Mouse (Mus musculus) adrenal gland, postnatal 10 days (tissue): Measurements from ENCODE around the gene Vps35l. TPM values are rescaled to one million over a fixed set of nuclear protein-coding genes. Genes with fewer than 3 reads are reported as not detected.

Experiments
- DNase-seq: peaks from one replicate; pipeline ENCODE4 v3.0.0; 2021; ENCODE audit warnings: mixed read lengths
- total RNA-seq, 2 experiments: library from RNA; stranded (reverse); gene quantifications; 2 replicates each; pipeline ENCODE4 v1.2.3; 2021

The Vps35l gene
- total RNA-seq, 2 experiments from 2014 or later, result 54.0 to 61.7 TPM

DNA sequence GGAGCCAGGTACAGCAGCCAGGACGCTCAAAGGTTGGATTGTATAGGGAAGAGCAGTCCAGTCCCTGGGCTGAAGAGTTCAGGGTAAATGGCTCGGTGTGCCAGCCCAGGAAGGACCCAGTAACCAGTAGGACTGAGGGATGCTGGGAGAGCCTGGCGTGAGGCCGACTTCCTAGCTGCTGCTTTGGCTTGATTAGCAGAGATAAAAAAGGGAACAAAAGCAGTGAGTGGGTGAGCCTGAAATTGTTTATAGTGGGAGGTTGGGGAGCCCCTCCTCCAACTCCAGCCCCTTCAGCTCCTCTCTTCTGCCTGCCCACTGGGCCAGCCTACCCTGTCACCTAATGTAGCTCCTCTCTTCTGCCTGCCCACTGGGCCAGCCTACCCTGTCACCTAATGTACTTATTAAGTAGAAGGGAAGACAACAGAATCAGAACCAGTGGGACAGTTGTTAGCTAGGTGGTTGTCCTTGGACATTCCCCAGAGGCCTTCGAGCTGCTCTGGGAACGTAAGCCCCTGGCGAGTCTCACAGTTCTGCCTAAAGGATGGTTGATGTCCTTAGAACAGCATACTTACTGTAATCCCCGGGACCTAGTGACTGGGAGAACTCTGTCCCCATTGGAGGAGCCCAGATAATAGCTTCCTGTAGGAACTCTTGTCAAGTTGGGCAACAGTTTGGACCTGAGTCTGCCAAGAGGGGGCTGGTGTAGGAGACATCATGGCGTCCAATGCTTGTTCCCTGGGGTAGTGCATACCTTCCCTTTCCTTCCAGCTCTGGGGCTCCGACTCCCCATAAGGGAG is 37.8 kb downstream of the Vps35l start:
- peak; percentile 51 for DNase-seq

DNA sequence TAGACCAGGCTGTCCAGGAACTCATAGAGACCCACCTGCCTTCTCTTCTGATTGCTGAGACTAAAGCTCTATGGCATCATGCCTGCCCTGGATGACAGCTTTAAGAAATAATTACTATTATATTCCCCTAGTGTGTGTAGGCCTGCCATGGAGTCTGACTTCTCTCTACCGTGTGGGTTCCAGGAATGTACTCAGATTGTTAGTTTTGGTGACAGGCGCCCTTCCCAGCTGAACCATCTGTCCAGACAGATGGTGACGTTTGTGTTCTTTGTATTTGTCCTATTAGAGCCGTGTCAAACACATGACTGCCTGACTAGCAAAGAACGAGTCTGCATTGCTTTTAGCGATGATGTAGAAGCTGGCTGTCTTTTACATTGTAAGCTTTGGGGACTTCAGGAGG is 38.5 kb downstream of the Vps35l start:
- DNase-seq, result no peak

DNA sequence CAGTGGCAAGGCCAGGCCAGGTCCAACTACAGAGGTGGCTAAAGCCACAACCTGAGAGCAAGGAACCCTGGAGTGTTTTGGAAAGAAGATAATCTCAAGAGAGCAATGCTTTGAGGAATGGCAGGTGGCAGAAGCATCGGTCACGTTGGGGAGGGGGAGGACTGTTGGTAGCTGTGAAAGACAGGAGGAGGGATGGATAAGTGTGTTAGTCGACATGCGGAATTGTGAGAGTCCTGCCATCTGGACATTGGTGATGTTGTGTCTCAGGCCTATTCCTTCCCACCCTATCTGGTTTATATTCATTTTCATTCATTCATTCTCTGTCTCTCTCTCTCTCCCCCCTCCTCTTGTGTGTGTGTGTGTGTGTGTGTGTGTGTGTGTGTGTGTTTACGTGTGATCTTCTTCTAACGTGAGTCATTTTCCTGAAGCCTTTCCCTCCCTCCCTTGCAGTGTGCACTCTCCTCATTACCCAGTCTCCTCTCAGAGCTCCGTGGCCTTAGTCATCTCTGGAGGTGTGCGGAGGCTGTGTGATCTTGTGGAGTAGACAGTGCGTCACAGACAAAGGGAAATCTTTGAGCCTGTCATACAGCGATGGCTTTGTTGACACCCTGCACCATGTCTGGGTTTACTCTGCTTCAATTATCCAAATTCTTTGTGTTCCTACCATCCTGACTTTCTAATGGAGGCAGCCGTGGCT is 43.4 kb downstream of the Vps35l start:
- no peak for DNase-seq

DNA sequence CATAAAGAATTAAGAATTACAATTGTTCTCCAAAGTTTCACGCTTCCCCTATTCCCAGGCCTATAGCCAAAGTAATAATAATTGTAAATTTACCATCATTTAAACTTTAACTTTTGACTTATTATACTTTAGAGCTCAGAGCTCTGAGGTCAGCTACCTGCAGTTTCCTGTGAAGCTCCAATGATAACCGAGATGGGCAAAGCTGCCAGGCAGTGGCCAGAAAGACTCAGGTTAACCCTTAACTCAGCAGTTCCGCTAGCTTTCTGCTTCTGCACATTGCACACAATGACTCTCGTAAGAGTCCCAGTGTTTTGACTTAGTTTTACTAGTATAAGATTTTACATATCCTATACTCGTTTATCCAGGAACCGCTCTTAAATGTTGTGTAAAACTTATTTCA is 46.1 kb downstream of the Vps35l start:
- DNase-seq, result no peak

DNA sequence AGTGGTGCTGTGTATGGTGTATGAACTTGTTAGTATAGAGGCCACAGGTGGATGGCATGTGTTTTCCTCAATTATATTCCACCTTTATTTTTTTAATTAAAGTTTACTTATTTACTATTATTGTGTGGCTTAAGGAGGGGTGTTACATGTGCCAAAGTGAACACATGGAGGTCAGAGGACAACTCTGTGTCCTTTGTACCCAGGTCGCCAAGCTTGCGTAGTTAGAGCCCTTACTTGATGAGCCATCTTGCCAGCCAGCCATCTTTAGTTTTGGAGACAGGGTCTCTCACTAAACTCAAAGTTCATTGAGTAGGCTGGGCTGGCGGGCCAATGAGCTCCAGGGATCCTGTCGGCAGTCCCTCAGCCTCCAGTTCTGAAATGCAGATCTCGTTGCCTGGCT is 47.3 kb downstream of the Vps35l start:
- no peak for DNase-seq

DNA sequence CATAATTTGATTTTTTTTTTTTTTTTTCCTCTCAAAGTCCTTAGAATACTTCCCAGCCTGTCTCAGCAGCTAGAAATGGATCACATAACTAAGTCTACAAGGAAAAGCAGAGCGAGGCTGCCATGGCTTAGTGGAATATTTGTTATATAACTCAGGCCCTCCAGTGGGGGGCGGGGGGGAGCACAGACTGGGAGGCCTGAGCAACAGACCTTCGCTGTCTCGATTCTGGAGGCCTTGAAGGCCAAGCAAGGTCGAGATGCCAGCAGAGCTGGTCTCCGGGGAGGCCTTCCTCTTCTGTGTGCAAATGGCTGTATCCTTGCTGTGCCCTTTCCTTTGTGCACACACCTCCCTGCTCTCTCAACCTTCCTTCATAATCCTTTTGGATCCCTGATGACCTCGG is 48.5 kb downstream of the Vps35l start:
- DNase-seq, result peak; percentile 63

DNA sequence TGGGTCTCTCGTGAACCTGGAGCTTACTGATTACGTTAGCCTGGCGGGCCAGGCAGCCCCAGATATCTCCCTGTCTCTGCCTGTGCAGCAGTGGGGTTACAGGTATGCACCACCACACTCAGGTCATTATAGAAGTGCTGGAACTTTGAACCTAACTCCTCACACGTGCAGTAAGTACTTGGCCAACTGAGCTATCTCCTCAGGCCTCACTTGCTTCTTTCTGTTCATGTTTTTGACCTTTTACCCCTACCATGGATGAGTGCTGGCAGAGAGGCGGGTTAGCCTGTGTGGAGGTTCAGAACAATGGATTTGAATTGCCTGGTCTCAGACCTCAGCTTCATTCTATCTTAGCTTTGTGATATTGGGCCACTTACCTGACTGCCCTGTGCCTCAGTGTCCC is 50.3 kb downstream of the Vps35l start:
- no peak for DNase-seq

DNA sequence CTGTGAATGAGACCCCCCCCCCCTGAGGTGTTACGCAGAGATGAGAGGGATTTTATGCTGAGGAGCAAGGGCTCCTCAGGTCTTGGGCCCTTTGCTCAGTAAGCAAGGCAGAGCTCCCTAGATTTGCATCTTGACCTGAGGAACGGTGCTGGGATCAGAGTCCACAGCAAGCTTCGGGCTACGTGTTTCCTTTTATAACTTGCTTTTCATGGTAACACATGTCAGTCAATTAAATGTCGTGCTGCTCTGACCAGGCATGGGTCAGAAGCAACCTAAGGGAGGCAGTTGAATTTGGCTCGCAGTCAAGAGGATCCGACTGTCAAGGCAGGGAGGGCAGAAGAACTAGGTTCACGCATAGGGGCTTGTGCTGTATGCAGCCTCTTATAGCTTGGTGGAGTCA is 53.9 kb downstream of the Vps35l start:
- DNase-seq, result no peak

DNA sequence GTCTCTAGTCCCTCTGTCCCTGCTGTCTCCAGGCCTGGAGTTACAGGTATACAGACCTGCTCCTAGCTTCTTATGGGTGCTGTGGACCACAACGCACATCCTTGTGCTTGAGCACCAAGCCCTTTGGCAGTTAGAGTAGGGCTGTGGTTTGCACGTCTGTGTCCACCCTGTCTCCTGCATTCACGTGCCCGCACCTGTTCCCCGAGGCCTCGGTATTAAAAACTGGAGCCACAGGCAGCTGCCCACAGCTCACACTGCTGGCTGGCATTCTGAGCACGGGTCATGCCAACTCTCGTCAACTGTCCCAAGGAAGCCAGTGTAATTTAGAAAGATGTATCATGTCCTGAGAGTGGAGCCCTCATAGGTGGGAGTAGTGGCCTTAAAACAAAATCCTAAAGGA is 55.8 kb downstream of the Vps35l start:
- no peak for DNase-seq

DNA sequence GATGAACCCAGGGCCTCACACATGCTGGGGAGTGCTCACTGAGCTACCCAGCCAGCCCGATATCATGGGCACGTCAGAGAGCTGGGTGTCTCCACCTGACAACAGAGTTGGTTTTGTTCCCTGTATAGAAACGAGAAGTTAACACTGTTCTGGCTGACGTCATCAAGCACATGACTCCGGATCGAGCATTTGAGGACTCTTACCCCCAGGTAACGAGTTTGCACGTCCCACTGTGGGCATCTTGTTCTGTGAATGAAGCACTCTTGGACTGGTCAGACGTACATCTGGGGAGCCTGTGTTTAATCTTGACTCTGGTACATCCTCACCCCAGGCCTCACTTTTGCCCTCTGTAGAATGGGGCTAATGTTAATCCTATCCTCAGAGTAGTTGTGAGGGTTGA is 56.8 kb downstream of the Vps35l start:
- no peak for DNase-seq

DNA sequence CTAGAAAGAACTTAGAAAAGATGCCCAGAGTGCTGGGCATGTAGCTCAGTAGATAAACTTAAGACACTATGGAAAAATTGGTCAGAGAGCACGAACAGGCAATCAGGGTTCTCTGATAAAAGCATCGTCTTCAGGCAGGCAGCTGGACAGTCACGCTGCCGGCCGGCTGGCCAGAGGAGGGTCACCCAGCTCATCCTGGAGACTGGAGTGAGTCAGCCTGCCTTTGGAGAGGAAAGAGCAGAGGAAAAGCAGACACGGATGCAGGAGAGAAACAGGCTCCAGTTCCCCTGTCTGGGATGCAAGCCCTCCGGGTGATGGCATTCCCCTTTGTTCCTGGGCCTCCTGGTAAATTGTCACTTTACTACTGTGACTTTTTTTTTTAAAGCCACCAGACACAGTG is 57.6 kb downstream of the Vps35l start:
- no peak for DNase-seq

DNA sequence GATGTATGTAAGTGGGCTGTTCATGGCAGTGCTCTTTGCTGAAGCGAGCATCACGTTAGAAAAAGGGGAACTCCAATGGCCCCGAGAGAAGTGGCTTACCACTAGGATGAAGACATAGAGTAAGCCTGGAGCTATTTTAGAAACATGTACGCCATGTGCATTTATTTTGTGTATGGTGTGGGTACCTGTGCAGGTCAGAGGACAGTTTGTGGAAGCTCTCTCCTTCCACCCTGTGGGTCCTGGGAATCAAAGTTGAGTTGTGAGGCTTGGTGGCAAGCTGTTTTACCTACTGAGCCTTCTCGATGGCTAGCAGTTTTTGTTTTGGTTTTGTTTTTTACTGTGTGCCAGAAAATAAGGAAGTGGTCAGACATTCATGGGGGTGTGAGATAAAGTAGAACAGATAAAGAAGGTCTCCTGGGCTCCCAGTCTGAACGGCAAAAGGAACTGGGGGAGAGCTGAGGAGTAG is 58.1 kb downstream of the Vps35l start:
- no peak for DNase-seq

DNA sequence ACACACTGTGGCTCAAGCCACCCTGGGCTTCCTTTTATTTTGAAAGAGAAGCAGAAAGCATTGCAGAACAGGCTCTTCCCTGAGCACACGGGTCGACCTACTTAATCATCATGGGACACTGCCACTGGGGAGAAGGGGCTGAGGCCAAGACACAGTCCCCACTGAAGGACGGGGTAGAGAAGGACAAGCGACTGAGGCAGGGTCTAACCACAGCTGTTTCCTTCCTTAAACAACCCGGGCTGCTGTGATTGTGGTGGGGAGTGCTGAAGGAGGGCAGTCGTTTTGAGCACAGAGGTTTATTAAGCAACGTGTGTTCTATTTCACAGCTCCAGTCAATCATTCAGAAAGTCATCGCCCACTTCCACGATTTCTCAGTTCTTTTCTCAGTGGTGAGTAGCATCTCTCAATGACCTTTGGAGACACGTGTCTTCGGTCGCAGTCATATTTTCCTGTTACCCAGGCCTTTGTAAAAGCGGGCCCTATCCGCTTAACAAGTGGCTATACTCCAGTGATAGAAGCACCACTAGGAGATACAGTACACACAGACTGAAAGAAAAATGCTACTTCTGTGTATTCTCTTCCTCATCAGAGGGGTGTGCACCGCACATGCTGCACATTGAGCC is 60.2 kb downstream of the Vps35l start:
- no peak for DNase-seq

DNA sequence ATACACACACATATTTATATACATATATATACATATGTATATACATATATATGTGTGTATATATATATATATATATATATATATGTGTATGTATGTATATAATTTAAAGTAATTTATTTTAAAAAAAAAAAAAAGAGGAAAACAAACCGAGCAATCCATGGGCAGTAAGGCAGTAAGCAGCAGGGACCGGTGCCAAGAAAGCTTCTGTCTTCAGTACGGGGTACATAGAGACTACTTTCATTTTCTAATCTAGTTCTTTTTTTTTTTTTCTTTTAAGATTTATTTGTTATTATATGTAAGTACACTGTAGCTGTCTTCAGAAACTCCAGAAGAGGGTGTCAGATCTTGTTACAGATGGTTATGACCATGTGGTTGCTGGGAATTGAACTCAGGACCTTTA is 61.8 kb downstream of the Vps35l start:
- DNase-seq, result peak; percentile 35

DNA sequence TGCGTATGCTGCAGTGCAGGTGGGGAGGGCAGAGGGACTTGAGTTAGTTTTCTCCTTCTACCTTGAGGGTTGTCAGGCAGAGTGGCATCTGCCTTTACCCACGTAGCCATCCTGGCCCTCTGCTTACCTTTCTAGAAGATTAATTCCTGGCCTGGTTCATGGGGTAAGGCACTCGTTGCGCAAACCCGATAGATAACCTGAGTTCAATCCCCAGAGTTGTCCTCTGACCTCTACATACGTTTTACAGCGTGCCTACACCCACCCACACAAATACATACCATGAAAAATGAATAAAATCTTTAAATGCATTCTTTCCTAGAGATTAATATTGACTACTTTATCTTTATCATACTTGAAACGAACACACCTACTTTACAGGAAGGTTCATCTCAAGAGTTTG is 63.4 kb downstream of the Vps35l start:
- DNase-seq, result no peak

DNA sequence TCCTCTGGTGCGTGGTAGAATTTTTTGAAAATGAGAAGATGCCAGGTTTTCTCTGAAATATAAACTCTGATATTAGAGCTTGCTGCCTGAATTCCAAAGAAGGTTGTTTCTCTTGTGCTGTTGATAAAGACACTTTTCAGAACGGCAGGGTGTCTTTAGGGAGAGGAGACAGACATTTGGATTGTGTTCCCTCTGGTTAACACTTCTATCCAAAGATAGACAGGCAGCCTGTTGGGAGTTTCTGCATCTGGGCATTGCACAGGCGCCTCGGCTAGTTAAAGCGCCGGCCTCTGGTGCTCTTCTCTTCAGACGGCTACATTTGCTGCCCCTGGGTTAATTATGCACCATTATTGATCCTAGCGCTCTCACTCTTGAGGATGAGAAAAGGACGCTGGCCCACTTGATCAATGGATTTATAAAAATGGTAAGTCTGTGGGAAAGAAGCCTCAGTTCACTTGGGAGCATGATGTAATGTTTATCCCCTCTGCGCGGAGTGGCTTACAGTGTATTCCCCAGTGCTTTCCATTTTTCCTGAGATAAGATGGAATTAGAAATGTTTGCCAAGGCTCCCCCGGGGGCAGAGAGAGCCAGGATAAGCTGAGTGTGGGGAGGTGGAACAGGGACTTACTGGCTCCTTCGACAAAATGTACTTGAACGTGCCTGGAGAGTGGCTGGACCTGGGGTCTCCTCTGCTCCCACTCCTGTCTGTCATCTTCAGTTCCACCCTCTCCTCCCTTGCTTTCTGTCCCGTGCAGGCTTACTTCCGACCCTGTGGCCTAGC is 66.8 kb downstream of the Vps35l start:
- DNase-seq, result no peak

DNA sequence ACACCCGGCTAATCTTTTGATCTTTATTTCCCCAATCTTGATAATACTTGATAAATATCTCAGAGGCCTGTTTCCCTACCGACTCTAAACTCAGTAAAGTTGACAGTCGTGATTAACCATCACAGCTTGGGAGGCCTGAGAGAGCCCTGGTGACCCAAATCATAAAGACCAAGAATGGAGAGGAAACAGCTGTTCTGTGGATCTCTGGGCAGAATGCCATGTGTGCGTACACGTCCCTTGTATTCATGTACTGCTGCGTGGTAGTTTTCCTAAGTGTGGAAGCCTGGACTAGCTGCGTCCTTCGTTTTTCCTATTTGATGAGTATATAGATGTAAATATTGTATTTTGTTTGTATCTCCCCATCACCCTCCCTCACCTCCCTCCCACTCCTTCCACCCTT is 67.9 kb downstream of the Vps35l start:
- no peak for DNase-seq

DNA sequence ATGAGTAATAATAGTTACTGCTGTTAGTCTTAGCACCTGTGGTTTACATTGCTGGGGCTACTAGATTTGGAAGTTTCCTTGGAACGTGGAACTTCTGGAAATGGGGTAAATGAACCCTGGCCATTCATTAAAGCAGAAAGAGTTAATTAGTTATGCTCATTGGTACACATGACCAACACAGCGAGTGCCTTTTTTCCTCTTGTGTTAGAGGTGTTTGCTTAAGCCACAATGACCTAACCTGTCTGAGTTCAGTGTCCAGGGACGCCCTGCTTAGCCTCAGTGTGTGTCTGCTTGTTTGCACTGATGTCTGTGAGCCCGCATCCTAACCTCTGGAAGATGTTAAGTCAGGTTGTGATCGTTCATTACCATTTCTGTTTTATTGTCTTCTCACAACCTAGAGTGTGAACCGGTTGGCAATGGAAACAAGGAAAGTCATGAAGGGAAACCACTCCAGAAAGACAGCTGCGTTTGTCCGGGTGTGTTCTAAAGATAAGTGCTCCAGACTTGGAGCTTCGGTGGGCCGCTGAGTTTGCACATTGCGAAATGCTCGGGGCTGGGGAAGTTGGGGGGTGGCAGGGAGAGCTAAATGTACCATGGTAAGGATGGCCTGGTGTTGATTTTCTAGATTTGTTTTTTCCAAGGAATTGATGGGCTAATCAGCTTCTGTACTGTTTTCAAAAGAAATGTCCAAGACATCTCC is 71.5 kb downstream of the Vps35l start:
- no peak for DNase-seq

DNA sequence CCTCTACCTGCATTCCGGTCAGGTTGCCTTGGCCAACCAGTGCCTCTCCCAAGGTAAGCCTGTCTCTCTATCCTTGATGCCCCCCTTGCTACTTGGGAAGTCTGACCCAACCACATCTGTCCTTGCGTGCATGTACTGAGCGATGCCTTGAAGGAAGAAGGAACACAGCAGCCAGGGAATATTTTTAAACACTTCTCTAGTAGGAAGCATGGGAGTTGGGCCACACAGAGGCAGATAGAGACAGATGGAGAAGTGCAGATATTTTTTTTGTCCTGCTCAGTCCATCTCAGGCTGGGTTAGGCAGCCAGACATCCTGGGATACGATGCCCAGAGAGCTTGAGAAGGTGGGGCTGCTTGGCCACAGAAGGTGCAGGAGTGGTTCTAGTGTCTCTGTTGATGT is 73.6 kb downstream of the Vps35l start:
- DNase-seq, result no peak

DNA sequence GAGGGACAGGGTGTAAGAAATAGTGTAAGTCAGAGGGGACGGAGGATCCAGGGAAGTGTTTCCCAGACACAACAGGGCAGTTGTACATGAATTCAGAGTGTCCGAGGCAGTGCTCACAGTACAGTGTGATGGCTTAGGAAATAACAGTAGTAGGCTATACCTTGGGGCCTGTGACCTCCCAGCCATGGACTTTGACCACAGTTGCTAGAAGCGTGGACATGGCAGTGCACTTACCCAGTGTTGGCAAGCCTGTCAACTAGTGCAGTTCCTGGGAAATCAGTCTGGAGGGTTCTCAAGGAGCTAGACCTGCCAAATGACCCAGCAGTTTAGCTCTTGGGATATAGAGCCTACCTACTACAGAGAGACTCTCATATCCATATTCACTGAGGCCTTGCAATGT is 76.2 kb downstream of the Vps35l start:
- DNase-seq, result no peak

DNA sequence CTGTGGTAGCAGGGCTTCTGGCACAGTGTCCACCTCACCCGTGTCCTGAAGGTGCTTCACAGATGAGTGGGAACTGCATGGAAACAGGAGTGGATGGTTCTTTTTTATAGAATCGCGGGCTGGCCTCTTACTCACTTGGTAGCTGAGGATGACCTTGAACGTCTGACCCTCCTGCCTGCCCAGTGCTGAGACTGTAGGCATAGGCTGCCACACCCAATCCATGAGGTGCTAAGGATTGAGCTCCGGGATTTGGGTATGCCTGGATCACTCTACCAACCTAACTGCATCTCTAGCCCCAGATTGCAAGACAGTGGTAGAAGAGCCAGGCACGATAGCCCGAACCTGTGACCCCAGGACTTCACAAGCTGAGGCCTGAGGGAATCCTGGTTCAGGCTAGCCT is 77.7 kb downstream of the Vps35l start:
- no peak for DNase-seq

DNA sequence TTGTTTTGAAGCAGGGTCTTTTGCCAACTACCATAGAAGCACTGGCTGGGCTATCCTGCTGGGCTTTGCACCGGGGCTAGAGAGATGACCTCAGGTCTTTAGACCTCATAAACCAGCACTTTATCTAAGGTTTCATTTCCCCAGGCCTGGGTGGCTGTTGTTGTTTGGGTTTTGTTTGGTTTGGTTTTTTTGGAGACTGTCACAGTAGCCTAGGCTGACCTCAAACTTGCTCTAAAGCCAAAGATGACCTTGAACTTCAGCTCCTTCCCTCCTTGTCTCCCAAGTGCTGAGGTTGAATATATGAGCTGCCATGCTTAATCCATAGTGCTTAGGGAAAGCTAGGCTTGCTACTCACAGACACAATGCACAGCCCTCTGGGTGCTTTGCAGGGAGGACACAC is 79.6 kb downstream of the Vps35l start:
- no peak for DNase-seq
